Mouse (Mus musculus) G1E (cell line): ENCODE data around the gene Bcam.

ENCODE experiments used
- CTCF ChIP-seq: IDR thresholded peaks from 2 replicates; pipeline ENCODE4 v1.5.1; 2012; ENCODE audit warnings: low read depth, low read length, inconsistent platforms, mixed read lengths
- GATA1 ChIP-seq: IDR thresholded peaks from 2 replicates; pipeline ENCODE4 v1.6.1; 2012; ENCODE audit warnings: borderline replicate concordance, low read length, inconsistent platforms, mixed read lengths
- POLR2AphosphoS5 ChIP-seq: IDR thresholded peaks from 2 replicates; pipeline ENCODE4 v1.6.1; 2012; ENCODE audit warnings: low read depth, low read length, inconsistent platforms; ENCODE audit not compliant: insufficient replicate concordance
- TAL1 ChIP-seq: conservative IDR thresholded peaks from 2 replicates; pipeline ENCODE4 v1.6.1; 2012; ENCODE audit warnings: low read depth, low read length, inconsistent platforms, mixed read lengths

DNA sequence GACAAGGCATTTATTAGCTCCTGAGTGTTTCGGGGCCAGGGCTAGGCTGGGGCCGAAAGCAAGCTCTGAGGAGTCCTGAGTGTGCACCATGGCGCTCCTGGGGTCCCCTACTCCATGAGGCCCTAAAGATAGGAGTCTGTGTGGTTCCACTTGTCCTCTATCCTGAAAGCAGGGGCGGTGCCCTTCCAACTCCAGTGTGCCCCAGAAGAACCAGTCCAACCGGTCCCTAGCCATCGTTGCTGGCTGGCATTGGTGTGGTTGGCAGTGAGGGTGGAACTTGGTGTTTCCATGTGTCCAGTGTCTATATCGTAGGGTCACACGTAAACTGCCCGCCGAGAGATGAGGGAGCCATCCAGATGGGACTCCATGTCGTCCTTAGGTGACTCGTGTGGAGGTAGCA is 46.6 kb downstream of the Bcam start:
- TF ChIP-seq GATA1 (no peak), CTCF (no peak), TAL1 (no peak), POLR2AphosphoS5 (no peak)
